Mouse (Mus musculus): ENCODE results near the gene Pdcd2. TPM values are rescaled to one million over a fixed set of nuclear protein-coding genes. Genes with fewer than 3 reads are reported as not detected.

Pdcd2 gene
- polyA plus RNA-seq, 1 experiment = 62.0 TPM

- Histone ChIP-seq H3K4me1 (ENCODE audit: control insufficient read depth, insufficient read depth, low read length) (no peaks in the 10 kb centered on the region), H3K4me3 (ENCODE audit: low read depth, low read length) (peak overlapping the region; percentile 99), H3K9me3 (replicated peaks; ENCODE audit: control insufficient read depth, insufficient read depth, low read length, poor library complexity, severe bottlenecking) (no peaks in the 10 kb centered on the region), H3K27ac (ENCODE audit: insufficient read depth, low read length) (peak overlapping the region; percentile 43; the same call in 1 of the 2 replicates), H3K36me3 (ENCODE audit: control insufficient read depth, insufficient read depth, low read length, poor library complexity, severe bottlenecking) (peaks cover 21% of the 10 kb centered on the region), H3K9ac (ENCODE audit: low read depth, poor library complexity, severe bottlenecking) (peak overlapping the region; percentile 80), H3K27me3 (ENCODE audit: control insufficient read depth, insufficient read depth, low read length, poor library complexity, severe bottlenecking) (no peaks in the 10 kb centered on the region)
- TF ChIP-seq POLR2A (IDR thresholded peaks at IDR 0.05; ENCODE audit: insufficient read depth, low read length) (peak; percentile 45), CTCF (IDR thresholded peaks at IDR 0.05; ENCODE audit: low read depth, low read length) (no peak)
Measured at GRCm38 (mm10) chr17:15497882-15498752, 29.0 kb downstream of the Pdcd2 start.

GRCm38 (mm10) chr17:15490542-15490941 is 36.6 kb downstream of the Pdcd2 start:
- no peak overlapping the region for H3K27ac ChIP-seq (ENCODE audit: insufficient read depth, low read length)
- no peak for TF ChIP-seq POLR2A (IDR thresholded peaks at IDR 0.05; ENCODE audit: insufficient read depth, low read length)
- no peak for TF ChIP-seq CTCF (IDR thresholded peaks at IDR 0.05; ENCODE audit: low read depth, low read length)
- no peak for TF ChIP-seq EP300 (IDR thresholded peaks at IDR 0.05; ENCODE audit: insufficient read depth, low read depth, low read length)
- no peaks in the 10 kb centered on the region for H3K27me3 ChIP-seq (ENCODE audit: control insufficient read depth, insufficient read depth, low read length, poor library complexity, severe bottlenecking)
- H3K9me3 ChIP-seq (replicated peaks; ENCODE audit: control insufficient read depth, insufficient read depth, low read length, poor library complexity, severe bottlenecking) = no peaks in the 10 kb centered on the region
- H3K4me3 ChIP-seq (ENCODE audit: low read depth, low read length) = no peak overlapping the region
- H3K4me1 ChIP-seq (ENCODE audit: control insufficient read depth, insufficient read depth, low read length) = no peaks in the 10 kb centered on the region
- H3K9ac ChIP-seq (ENCODE audit: low read depth, poor library complexity, severe bottlenecking) = no peak overlapping the region
- H3K36me3 ChIP-seq (ENCODE audit: control insufficient read depth, insufficient read depth, low read length, poor library complexity, severe bottlenecking) = peaks cover 46% of the 10 kb centered on the region

GRCm38 (mm10) chr17:15472671-15473070 is 54.4 kb downstream of the Pdcd2 start:
- TF ChIP-seq CTCF (IDR thresholded peaks at IDR 0.05; ENCODE audit: low read depth, low read length) (peak; percentile 22), POLR2A (IDR thresholded peaks at IDR 0.05; ENCODE audit: insufficient read depth, low read length) (no peak), EP300 (IDR thresholded peaks at IDR 0.05; ENCODE audit: insufficient read depth, low read depth, low read length) (no peak)
- Histone ChIP-seq H3K27me3 (ENCODE audit: control insufficient read depth, insufficient read depth, low read length, poor library complexity, severe bottlenecking) (no peaks in the 10 kb centered on the region), H3K9ac (ENCODE audit: low read depth, poor library complexity, severe bottlenecking) (no peak overlapping the region), H3K4me1 (ENCODE audit: control insufficient read depth, insufficient read depth, low read length) (no peaks in the 10 kb centered on the region), H3K27ac (ENCODE audit: insufficient read depth, low read length) (no peak overlapping the region), H3K4me3 (ENCODE audit: low read depth, low read length) (no peak overlapping the region), H3K9me3 (replicated peaks; ENCODE audit: control insufficient read depth, insufficient read depth, low read length, poor library complexity, severe bottlenecking) (no peaks in the 10 kb centered on the region), H3K36me3 (ENCODE audit: control insufficient read depth, insufficient read depth, low read length, poor library complexity, severe bottlenecking) (peaks cover 65% of the 10 kb centered on the region)

Other genes starting within 250 kb of the Pdcd2 start
- gene Dll1, start 150.4 kb downstream of the Pdcd2 start, polyA plus RNA-seq (2011; ENCODE audit: insufficient read depth, insufficient read length, low read depth, missing spikeins) = 1.4 and 2.0 TPM in 2 replicates
- 9.4 and 9.7 TPM in 2 replicates for gene Fam120b, start 131.1 kb downstream of the Pdcd2 start, polyA plus RNA-seq (2011; ENCODE audit: insufficient read depth, insufficient read length, low read depth, missing spikeins)
- gene Psmb1, start 27.6 kb downstream of the Pdcd2 start, polyA plus RNA-seq (2011; ENCODE audit: insufficient read depth, insufficient read length, low read depth, missing spikeins) = 195 and 199 TPM in 2 replicates
- gene Tbp, start 27.4 kb downstream of the Pdcd2 start, polyA plus RNA-seq (2011; ENCODE audit: insufficient read depth, insufficient read length, low read depth, missing spikeins) = 55.5 and 64.7 TPM in 2 replicates
- gene Prdm9, start 37.1 kb upstream of the Pdcd2 start, polyA plus RNA-seq (2011; ENCODE audit: insufficient read depth, insufficient read length, low read depth, missing spikeins) = 5.8 and 7.9 TPM in 2 replicates
- 92.2 and 93.7 TPM in 2 replicates for gene Chd1, start 177.7 kb upstream of the Pdcd2 start, polyA plus RNA-seq (2011; ENCODE audit: insufficient read depth, insufficient read length, low read depth, missing spikeins)